Mouse (Mus musculus) inflammation-experienced regulatory T-cells, adult 6 months (primary cell): ENCODE measurements around the gene Fbln1. TPM values are rescaled to one million over a fixed set of nuclear protein-coding genes. Genes with fewer than 3 reads are reported as not detected.

Experiments used
- polyA plus RNA-seq, 3 experiments: library from polyadenylated mRNA; unstranded; fragments of 100-300 nt; shearing (Covaris generic); gene quantifications; one replicate each; pipeline ENCODE4 v1.2.1; 2017

The Fbln1 gene
- polyA plus RNA-seq, 3 experiments from 2014 or later, result not detected

Other genes with a start within 250 kb of the Fbln1 start
- 1 to 10 TPM; 1.1 to 1.9 (median 1.3) TPM for gene 5031439G07Rik, start 217.4 kb upstream of the Fbln1 start, polyA plus RNA-seq
- gene Upk3a, start 188.8 kb upstream of the Fbln1 start, polyA plus RNA-seq, result not detected
- 10 to 100 TPM; 27.4 to 43.6 (median 41.6) TPM for gene Fam118a, start 177.0 kb upstream of the Fbln1 start, polyA plus RNA-seq
- under 1 TPM in 1 of 3 experiments, not detected in 2; 0.36 TPM for gene Smc1b, start 74.0 kb upstream of the Fbln1 start, polyA plus RNA-seq
- not detected for gene Ribc2, start 73.9 kb upstream of the Fbln1 start, polyA plus RNA-seq
- gene Atxn10, start 130.3 kb downstream of the Fbln1 start, polyA plus RNA-seq, result 100 to 1,000 TPM; 104 to 140 (median 107) TPM